Mouse (Mus musculus): ENCODE results near the gene Tmem223. TPM values are rescaled to one million over a fixed set of nuclear protein-coding genes. Genes with fewer than 3 reads are reported as not detected.

The Tmem223 gene
- polyA plus RNA-seq, 1 experiment from 2014 or later, result 155 TPM

DNA sequence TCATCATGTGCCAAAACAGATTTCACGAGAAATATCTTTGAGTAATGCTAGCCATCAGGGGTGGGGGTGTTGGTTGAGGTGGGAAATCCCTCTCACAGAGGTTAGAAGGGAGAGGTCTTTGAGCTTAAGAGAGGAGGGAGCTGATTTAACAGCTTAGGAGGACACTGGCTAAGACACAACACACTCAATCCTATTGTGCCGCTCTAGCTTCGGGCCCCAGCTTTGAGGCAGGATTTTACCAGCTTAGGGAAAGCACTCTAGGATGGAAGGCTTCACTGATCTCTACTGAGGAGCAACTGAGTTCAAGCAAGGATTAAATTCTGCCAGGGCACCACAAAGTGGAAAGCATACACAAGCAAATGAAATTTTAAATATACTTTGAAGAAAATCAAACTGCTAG, 46.2 kb downstream of the Tmem223 start:
- no peak overlapping the region for H3K4me3 ChIP-seq
- peaks cover 38% of the 10 kb centered on the region for H3K36me3 ChIP-seq
- no peak overlapping the region for H3K9ac ChIP-seq
- 0 out of 2 replicates have a peak overlapping the region, but pooled peaks have one; percentile 22 for H3K27ac ChIP-seq
- ATAC-seq (ENCODE audit: insufficient number of reproducible peaks, low FRiP score, low TSS enrichment, low read depth), result no peak
- H3K4me2 ChIP-seq, result 0 out of 2 replicates have a peak overlapping the region, but pooled peaks have one; percentile 12
- no peaks in the 10 kb centered on the region for H3K9me3 ChIP-seq
- WGBS, result 80% methylated on average over 3 of the region's 3 CpGs
- no peaks in the 10 kb centered on the region for H3K27me3 ChIP-seq
- H3K4me1 ChIP-seq, result peaks cover 24% of the 10 kb centered on the region

GRCm38 (mm10) chr19:8818301-8818798, 47.6 kb downstream of the Tmem223 start:
- Histone ChIP-seq H3K36me3 (peaks cover 32% of the 10 kb centered on the region), H3K27me3 (no peaks in the 10 kb centered on the region), H3K4me1 (peaks cover 36% of the 10 kb centered on the region)

DNA sequence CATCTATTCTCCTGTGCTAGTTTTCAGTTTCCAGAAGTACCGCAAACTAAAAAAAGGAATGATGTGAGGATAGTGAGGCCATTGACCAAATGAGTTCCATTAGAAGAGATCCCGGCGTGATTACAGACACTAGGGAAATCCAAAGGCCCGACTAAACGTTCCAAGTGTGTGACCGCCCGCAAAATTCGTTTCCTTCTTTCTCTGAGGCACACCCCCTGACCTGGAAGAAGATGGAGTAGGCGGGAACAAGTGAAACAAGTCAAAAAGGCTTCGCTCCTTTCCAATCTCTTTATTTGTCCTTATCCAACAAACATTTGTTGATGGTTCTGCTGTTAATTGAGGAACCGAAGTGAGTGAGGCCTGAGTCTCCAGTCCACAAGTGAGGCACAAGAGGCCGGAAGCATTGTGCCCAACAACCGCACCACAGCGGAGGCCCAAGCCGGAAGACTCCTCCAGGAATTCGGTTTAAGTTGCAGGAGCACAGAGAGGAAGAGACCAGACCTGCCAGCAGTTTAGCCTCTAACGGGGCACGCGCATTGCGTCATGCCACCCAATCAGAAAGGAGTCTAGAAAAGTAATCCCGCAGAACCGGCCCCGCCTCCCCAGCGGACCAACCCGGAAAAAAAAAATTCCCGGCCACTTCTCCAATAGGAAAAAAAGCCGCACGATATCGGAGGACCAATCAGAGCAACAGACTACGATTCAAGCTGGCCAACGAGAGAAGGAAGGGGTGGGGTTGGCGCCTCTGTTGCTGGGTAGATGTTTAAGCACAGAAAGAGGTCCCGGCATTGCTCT, 48.2 kb downstream of the Tmem223 start, which contains the start of gene Ttc9c:
Gene Ttc9c, minus strand, starts transcription at position 533 of the 795 bp plus-strand sequence.
- peak within 1 kb of the TSS; percentile 100 for H3K27ac ChIP-seq
- H3K4me2 ChIP-seq, result peak within 1 kb of the TSS; percentile 89
- under 1% methylated on average over 33 of the region's 33 CpGs for WGBS
- peaks cover 33% of the 10 kb centered on the region for H3K36me3 ChIP-seq
- peaks cover 37% of the 10 kb centered on the region for H3K4me1 ChIP-seq
- peak within 1 kb of the TSS; percentile 82 for H3K4me3 ChIP-seq
- no peaks in the 10 kb centered on the region for H3K9me3 ChIP-seq
- H3K9ac ChIP-seq, result peak within 1 kb of the TSS; percentile 96
- H3K27me3 ChIP-seq, result no peaks in the 10 kb centered on the region
- ATAC-seq (ENCODE audit: insufficient number of reproducible peaks, low FRiP score, low TSS enrichment, low read depth), result peak; percentile 95

More at GRCm38 (mm10) chr19:8818301-8818798, 47.6 kb downstream of the Tmem223 start:
- no peak for ATAC-seq (ENCODE audit: insufficient number of reproducible peaks, low FRiP score, low TSS enrichment, low read depth)
- H3K4me3 ChIP-seq, result peak overlapping the region; percentile 82
- no peaks in the 10 kb centered on the region for H3K9me3 ChIP-seq
- H3K4me2 ChIP-seq, result peak overlapping the region; percentile 89
- peak overlapping the region; percentile 100 for H3K27ac ChIP-seq
- 18% methylated on average over 14 of the region's 14 CpGs for WGBS
- H3K9ac ChIP-seq, result peak overlapping the region; percentile 67

- no peaks in the 10 kb centered on the region for H3K9me3 ChIP-seq
- peak within 1 kb of the TSS; percentile 82 for H3K4me3 ChIP-seq
- under 1% methylated on average over 81 of the region's 83 CpGs for WGBS
- peak within 1 kb of the TSS; percentile 96 for H3K9ac ChIP-seq
- H3K4me2 ChIP-seq, result peak within 1 kb of the TSS; percentile 89
- H3K27me3 ChIP-seq, result no peaks in the 10 kb centered on the region
- H3K36me3 ChIP-seq, result peaks cover 35% of the 10 kb centered on the region
- peak within 1 kb of the TSS; percentile 100 for H3K27ac ChIP-seq
- ATAC-seq (ENCODE audit: insufficient number of reproducible peaks, low FRiP score, low TSS enrichment, low read depth), result peak; percentile 95
- peaks cover 37% of the 10 kb centered on the region for H3K4me1 ChIP-seq
These were observed 49.0 kb downstream of the Tmem223 start, which contains the start of gene Hnrnpul2 for GRCm38 (mm10) chr19:8819596-8820423. Gene Hnrnpul2, plus strand, starts transcription at chr19:8820010.

GRCm38 (mm10) chr19:8820424-8820956, 49.7 kb downstream of the Tmem223 start:
- Histone ChIP-seq H3K4me2 (peak overlapping the region; percentile 66), H3K36me3 (peaks cover 35% of the 10 kb centered on the region), H3K4me1 (peaks cover 37% of the 10 kb centered on the region), H3K27ac (peak overlapping the region; percentile 100), H3K9me3 (no peaks in the 10 kb centered on the region), H3K27me3 (no peaks in the 10 kb centered on the region), H3K4me3 (peak overlapping the region; percentile 82), H3K9ac (peak overlapping the region; percentile 96)
- 0% methylated on average over 46 of the region's 48 CpGs for WGBS
- no peak for ATAC-seq (ENCODE audit: insufficient number of reproducible peaks, low FRiP score, low TSS enrichment, low read depth)

DNA sequence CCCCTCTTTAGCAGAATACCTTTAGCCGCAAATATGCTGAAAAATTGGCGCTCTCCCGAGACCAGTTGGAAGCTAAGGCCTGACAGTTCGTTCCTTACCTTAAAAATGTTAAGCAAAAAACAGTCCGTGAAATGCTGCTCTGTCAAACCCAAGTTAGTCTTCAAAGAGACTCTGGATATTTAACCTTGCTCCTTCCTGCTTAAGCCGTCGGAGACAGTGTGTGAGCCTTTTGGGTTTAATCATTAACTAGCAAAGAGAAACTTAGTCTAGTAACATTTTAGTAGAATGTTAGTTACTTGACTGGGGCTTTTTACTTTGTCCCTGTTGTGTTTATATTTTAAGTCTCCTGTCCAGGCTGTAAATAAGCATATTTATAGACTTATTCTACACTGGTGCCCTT, 50.4 kb downstream of the Tmem223 start:
- Histone ChIP-seq H3K27ac (peak overlapping the region; percentile 100; the same call in 1 of the 2 replicates), H3K36me3 (peaks cover 36% of the 10 kb centered on the region), H3K4me2 (peak overlapping the region; percentile 66), H3K9me3 (no peaks in the 10 kb centered on the region), H3K4me3 (peak overlapping the region; percentile 82), H3K4me1 (peaks cover 34% of the 10 kb centered on the region), H3K27me3 (no peaks in the 10 kb centered on the region), H3K9ac (peak overlapping the region; percentile 96)
- WGBS, result under 1% methylated on average over 7 of the region's 7 CpGs
- ATAC-seq (ENCODE audit: insufficient number of reproducible peaks, low FRiP score, low TSS enrichment, low read depth), result no peak

Small RNA genes lying within 50 kb of the gene (microRNA-seq; reads per million reads assigned to microRNA genes)
- gene Mir6992, result not detected

Other genes starting within 250 kb of the Tmem223 start
- gene Slc22a8, start 179.7 kb upstream of the Tmem223 start, polyA plus RNA-seq (2015; fragmentation: Nextera tagmentation; extraction: Ambion mirVana), result 0.04 TPM in 1 of 2 replicates, not detected in the other
- gene Slc22a6, start 153.0 kb upstream of the Tmem223 start, polyA plus RNA-seq (2015; fragmentation: Nextera tagmentation; extraction: Ambion mirVana), result 0.06 TPM in 1 of 2 replicates, not detected in the other
- gene Chrm1, start 107.2 kb upstream of the Tmem223 start, polyA plus RNA-seq (2015; fragmentation: Nextera tagmentation; extraction: Ambion mirVana), result 0.18 and 0.19 TPM in 2 replicates
- 118 and 148 TPM in 2 replicates for gene Slc3a2, start 47.6 kb upstream of the Tmem223 start, polyA plus RNA-seq (2015; fragmentation: Nextera tagmentation; extraction: Ambion mirVana)
- 93.8 and 96.0 TPM in 2 replicates for gene Wdr74, start 35.2 kb upstream of the Tmem223 start, polyA plus RNA-seq (2015; fragmentation: Nextera tagmentation; extraction: Ambion mirVana)
- gene 1700092M07Rik, start 30.3 kb upstream of the Tmem223 start, polyA plus RNA-seq (2015; fragmentation: Nextera tagmentation; extraction: Ambion mirVana), result 1.7 and 2.3 TPM in 2 replicates
- 185 and 189 TPM in 2 replicates for gene Stx5a, start 29.6 kb upstream of the Tmem223 start, polyA plus RNA-seq (2015; fragmentation: Nextera tagmentation; extraction: Ambion mirVana)
- 171 and 188 TPM in 2 replicates for gene Nxf1, start 13.9 kb upstream of the Tmem223 start, polyA plus RNA-seq (2015; fragmentation: Nextera tagmentation; extraction: Ambion mirVana)
- gene Tmem179b, start 3.5 kb downstream of the Tmem223 start, polyA plus RNA-seq (2015; fragmentation: Nextera tagmentation; extraction: Ambion mirVana), result 78.4 and 81.7 TPM in 2 replicates
- gene Taf6l, start 15.4 kb downstream of the Tmem223 start, polyA plus RNA-seq (2015; fragmentation: Nextera tagmentation; extraction: Ambion mirVana), result 24.9 and 25.3 TPM in 2 replicates
- 149 and 152 TPM in 2 replicates for gene Polr2g, start 27.6 kb downstream of the Tmem223 start, polyA plus RNA-seq (2015; fragmentation: Nextera tagmentation; extraction: Ambion mirVana)
- 4.6 and 4.8 TPM in 2 replicates for gene Zbtb3, start 31.6 kb downstream of the Tmem223 start, polyA plus RNA-seq (2015; fragmentation: Nextera tagmentation; extraction: Ambion mirVana)
- 50.4 and 56.8 TPM in 2 replicates for gene Ttc9c, start 48.3 kb downstream of the Tmem223 start, polyA plus RNA-seq (2015; fragmentation: Nextera tagmentation; extraction: Ambion mirVana)
- 5.4 and 5.6 TPM in 2 replicates for gene Hnrnpul2, start 49.0 kb downstream of the Tmem223 start, polyA plus RNA-seq (2015; fragmentation: Nextera tagmentation; extraction: Ambion mirVana)
- not detected in 2 replicates for gene AC129217.1, start 58.8 kb downstream of the Tmem223 start, polyA plus RNA-seq (2015; fragmentation: Nextera tagmentation; extraction: Ambion mirVana)
- 77.4 and 93.6 TPM in 2 replicates for gene Bscl2, start 66.5 kb downstream of the Tmem223 start, polyA plus RNA-seq (2015; fragmentation: Nextera tagmentation; extraction: Ambion mirVana)
- gene Gng3, start 68.2 kb downstream of the Tmem223 start, polyA plus RNA-seq (2015; fragmentation: Nextera tagmentation; extraction: Ambion mirVana), result 2.0 and 3.0 TPM in 2 replicates
- 3.1 and 4.3 TPM in 2 replicates for gene Lrrn4cl, start 79.8 kb downstream of the Tmem223 start, polyA plus RNA-seq (2015; fragmentation: Nextera tagmentation; extraction: Ambion mirVana)
- 173 and 176 TPM in 2 replicates for gene Ubxn1, start 100.5 kb downstream of the Tmem223 start, polyA plus RNA-seq (2015; fragmentation: Nextera tagmentation; extraction: Ambion mirVana)
- gene Uqcc3, start 109.9 kb downstream of the Tmem223 start, polyA plus RNA-seq (2015; fragmentation: Nextera tagmentation; extraction: Ambion mirVana), result 65.9 and 69.1 TPM in 2 replicates
- 69.3 and 76.7 TPM in 2 replicates for gene Lbhd1, start 112.7 kb downstream of the Tmem223 start, polyA plus RNA-seq (2015; fragmentation: Nextera tagmentation; extraction: Ambion mirVana)
- gene Gm49403, start 112.9 kb downstream of the Tmem223 start, polyA plus RNA-seq (2015; fragmentation: Nextera tagmentation; extraction: Ambion mirVana), result not detected in 2 replicates
- gene 1810009A15Rik, start 117.9 kb downstream of the Tmem223 start, polyA plus RNA-seq (2015; fragmentation: Nextera tagmentation; extraction: Ambion mirVana), result 76.8 and 80.9 TPM in 2 replicates
- not detected in 2 replicates for gene Gm49416, start 117.9 kb downstream of the Tmem223 start, polyA plus RNA-seq (2015; fragmentation: Nextera tagmentation; extraction: Ambion mirVana)
- 38.6 and 42.0 TPM in 2 replicates for gene Ints5, start 122.0 kb downstream of the Tmem223 start, polyA plus RNA-seq (2015; fragmentation: Nextera tagmentation; extraction: Ambion mirVana)
- gene Ganab, start 127.1 kb downstream of the Tmem223 start, polyA plus RNA-seq (2015; fragmentation: Nextera tagmentation; extraction: Ambion mirVana), result 97.4 and 102 TPM in 2 replicates
- 47.1 and 48.6 TPM in 2 replicates for gene B3gat3, start 149.4 kb downstream of the Tmem223 start, polyA plus RNA-seq (2015; fragmentation: Nextera tagmentation; extraction: Ambion mirVana)
- 4.0 and 4.6 TPM in 2 replicates for gene Rom1, start 158.4 kb downstream of the Tmem223 start, polyA plus RNA-seq (2015; fragmentation: Nextera tagmentation; extraction: Ambion mirVana)
- 41.8 and 42.7 TPM in 2 replicates for gene Eml3, start 158.6 kb downstream of the Tmem223 start, polyA plus RNA-seq (2015; fragmentation: Nextera tagmentation; extraction: Ambion mirVana)
- gene Mta2, start 170.9 kb downstream of the Tmem223 start, polyA plus RNA-seq (2015; fragmentation: Nextera tagmentation; extraction: Ambion mirVana), result 155 and 160 TPM in 2 replicates
- gene Tut1, start 182.9 kb downstream of the Tmem223 start, polyA plus RNA-seq (2015; fragmentation: Nextera tagmentation; extraction: Ambion mirVana), result 29.3 and 30.0 TPM in 2 replicates
- gene Eef1g, start 196.0 kb downstream of the Tmem223 start, polyA plus RNA-seq (2015; fragmentation: Nextera tagmentation; extraction: Ambion mirVana), result 467 and 482 TPM in 2 replicates
- gene Ahnak, start 218.3 kb downstream of the Tmem223 start, polyA plus RNA-seq (2015; fragmentation: Nextera tagmentation; extraction: Ambion mirVana), result 96.4 and 104 TPM in 2 replicates